Mouse (Mus musculus): ENCODE results near the gene Amotl1. TPM values are rescaled to one million over a fixed set of nuclear protein-coding genes. Genes with fewer than 3 reads are reported as not detected.
"Not testable (repeated sequence)": the region's sequence is repeated elsewhere in the genome, so short reads cannot be mapped to it uniquely, and the experiment has no call there.

Gene Amotl1
- polyA plus RNA-seq (2015; fragmentation: Nextera tagmentation; extraction: Ambion mirVana): 8.0 and 9.3 TPM in 2 replicates

- peaks cover 19% of the 10 kb centered on the region for H3K4me1 ChIP-seq (replicated peaks)
- H3K27me3 ChIP-seq: no peaks in the 10 kb centered on the region
- no peak within 1 kb of the TSS for H3K27ac ChIP-seq (replicated peaks)
- no peaks in the 10 kb centered on the region for H3K9me3 ChIP-seq
- H3K36me3 ChIP-seq: no peaks in the 10 kb centered on the region
- ATAC-seq (ENCODE audit: low read depth): no peak
- whole genome bisulfite sequencing: 56% methylated on average over 4 of the region's 4 CpGs
- H3K4me2 ChIP-seq: no peak within 1 kb of the TSS
- no peak within 1 kb of the TSS for H3K9ac ChIP-seq
- no peak within 1 kb of the TSS for H3K4me3 ChIP-seq
Observed at GRCm38 (mm10) chr9:14644956-14645355, at the start of gene Amotl1. Amotl1 (minus strand) TSS chr9:14645056.

GRCm38 (mm10) chr9:14689376-14690108 lies 44.7 kb upstream of the Amotl1 start:
- no peak for ATAC-seq (ENCODE audit: low read depth)
- Histone ChIP-seq H3K4me2 (no peak overlapping the region), H3K4me1 (replicated peaks) (no peaks in the 10 kb centered on the region), H3K4me3 (no peak overlapping the region), H3K27me3 (no peaks in the 10 kb centered on the region), H3K36me3 (no peaks in the 10 kb centered on the region), H3K9ac (no peak overlapping the region), H3K27ac (replicated peaks) (no peak overlapping the region), H3K9me3 (no peaks in the 10 kb centered on the region)
- 83% methylated on average over 12 of the region's 12 CpGs for WGBS

DNA sequence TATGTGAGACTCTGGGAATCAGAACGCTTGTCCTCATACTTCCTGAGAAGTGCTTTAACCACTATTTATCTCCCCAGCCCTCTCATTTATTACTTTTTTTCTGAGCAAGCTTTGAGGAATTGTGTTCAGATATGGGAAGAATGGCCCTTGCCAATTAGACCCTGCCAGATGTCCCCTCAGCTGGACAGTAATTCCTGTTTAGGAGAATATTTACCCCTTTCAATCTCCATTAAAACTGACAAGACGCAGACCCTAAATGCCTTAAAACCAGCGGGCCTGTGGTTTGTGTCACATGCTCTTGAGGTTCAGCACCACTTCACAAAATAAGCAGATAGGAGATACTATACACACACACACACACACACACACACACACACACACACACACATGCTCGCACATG lies 39.5 kb upstream of the Amotl1 start:
- H3K9me3 ChIP-seq: no peaks in the 10 kb centered on the region
- no peaks in the 10 kb centered on the region for H3K36me3 ChIP-seq
- no peak for ATAC-seq (ENCODE audit: low read depth)
- H3K27me3 ChIP-seq: no peaks in the 10 kb centered on the region
- H3K27ac ChIP-seq (replicated peaks): no peak overlapping the region
- no peaks in the 10 kb centered on the region for H3K4me1 ChIP-seq (replicated peaks)
- H3K4me2 ChIP-seq: no peak overlapping the region
- no peak overlapping the region for H3K4me3 ChIP-seq
- no peak overlapping the region for H3K9ac ChIP-seq
- 58% methylated on average over 4 of the region's 4 CpGs for WGBS

DNA sequence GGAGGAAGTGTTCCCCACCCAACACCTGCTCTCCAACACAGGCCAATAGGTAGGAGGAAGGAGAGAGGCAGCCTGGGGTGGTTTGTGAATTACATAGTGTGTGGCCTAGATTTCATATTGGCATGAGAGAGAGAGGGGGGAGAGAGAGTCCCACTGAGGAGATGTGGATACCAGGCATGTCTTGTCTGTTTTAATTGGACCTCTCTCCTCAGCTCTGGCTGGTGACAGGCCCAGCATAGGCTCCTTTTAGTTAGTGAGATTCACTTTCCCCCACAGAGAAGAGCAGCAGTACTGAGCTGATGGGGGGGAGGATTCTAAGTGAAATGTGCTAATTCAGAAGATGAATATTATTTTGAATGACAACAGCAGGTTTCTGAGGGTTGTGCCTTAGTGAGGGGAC lies 37.9 kb upstream of the Amotl1 start:
- ATAC-seq (ENCODE audit: low read depth): no peak
- Histone ChIP-seq H3K27me3 (no peaks in the 10 kb centered on the region), H3K9me3 (peaks cover 7% of the 10 kb centered on the region; the same call in 1 of the 2 replicates)

DNA sequence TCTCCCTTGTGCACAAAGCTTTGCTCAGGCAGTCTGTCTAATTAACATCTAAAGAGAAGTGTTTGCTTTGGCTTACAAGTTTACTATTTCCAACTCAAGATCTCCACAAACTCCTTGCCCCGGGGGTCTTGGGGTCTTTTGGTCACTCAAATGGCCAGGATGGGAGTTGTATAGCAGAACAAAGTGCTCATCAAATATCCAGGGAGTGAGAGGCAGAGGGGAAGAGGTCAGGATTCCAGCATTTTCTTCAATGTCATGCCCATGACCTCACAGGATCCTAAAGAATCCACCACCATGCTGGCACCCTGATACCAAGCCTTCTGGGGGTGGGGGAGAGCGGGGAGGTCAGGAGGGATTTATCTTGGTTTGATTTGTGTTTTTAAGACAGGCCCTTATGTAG lies 35.7 kb upstream of the Amotl1 start:
- 58% methylated on average over 2 of the region's 2 CpGs for WGBS

More for the DNA sequence above, 37.9 kb upstream of the Amotl1 start:
- H3K4me2 ChIP-seq: no peak overlapping the region
- no peak overlapping the region for H3K27ac ChIP-seq (replicated peaks)
- no peaks in the 10 kb centered on the region for H3K4me1 ChIP-seq (replicated peaks)
- H3K36me3 ChIP-seq: no peaks in the 10 kb centered on the region
- H3K4me3 ChIP-seq: no peak overlapping the region
- no peak overlapping the region for H3K9ac ChIP-seq

DNA sequence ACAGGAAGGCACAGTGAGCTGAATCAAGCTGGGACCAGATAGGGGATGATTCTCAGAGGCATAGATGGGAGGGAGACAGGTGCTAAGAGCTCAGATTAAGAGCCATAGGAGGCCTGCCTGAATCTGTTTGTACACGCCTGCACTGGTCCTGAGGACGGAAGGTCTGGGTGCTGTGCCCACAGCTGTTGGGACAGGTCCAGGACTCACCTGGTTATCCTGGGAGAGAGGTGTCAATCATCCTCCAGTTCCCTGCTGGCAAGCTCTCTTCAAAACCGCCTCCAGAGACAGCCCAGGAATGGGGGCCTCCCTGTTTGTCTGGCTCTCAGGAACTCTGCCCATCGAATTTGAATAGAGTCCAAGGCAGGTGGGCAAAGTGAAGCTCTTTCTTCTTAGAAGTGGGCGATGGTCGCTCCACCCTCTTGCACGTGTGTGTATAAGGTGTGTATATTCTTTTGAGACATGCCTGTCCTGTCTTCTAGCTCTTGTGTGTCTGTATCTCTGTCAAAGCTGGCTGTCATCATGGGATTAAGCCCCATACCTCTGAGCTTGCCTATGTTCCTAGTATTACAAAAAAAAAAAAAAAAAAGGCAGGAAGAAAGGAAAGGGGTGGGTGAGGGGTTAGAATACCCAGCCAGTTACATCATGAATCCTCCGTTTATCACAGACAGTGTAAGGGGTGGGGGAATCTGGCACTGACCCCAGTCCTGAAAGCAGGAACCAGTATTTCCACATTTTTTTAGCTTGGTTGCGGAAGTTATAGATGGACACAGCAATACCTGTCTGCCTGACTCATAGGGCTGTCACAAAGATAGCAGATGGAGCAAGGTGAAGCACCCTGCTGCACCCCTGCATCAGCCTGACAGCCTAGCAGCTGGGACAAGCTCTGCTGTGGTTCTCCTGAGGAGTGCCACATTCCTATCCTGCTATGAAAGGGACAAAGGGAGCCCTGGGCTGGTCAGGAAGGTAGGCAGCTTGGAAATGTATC lies 31.1 kb upstream of the Amotl1 start:
- no peak overlapping the region for H3K4me3 ChIP-seq
- no peaks in the 10 kb centered on the region for H3K4me1 ChIP-seq (replicated peaks)
- no peak overlapping the region for H3K27ac ChIP-seq (replicated peaks)
- ATAC-seq (ENCODE audit: low read depth): no peak
- no peak overlapping the region for H3K9ac ChIP-seq
- no peaks in the 10 kb centered on the region for H3K36me3 ChIP-seq
- peaks cover 7% of the 10 kb centered on the region; the same call in 1 of the 2 replicates for H3K9me3 ChIP-seq
- H3K4me2 ChIP-seq: no peak overlapping the region
- 63% methylated on average over 9 of the region's 9 CpGs for WGBS
- H3K27me3 ChIP-seq: no peaks in the 10 kb centered on the region

More for the DNA sequence above, 35.7 kb upstream of the Amotl1 start:
- no peaks in the 10 kb centered on the region for H3K4me1 ChIP-seq (replicated peaks)
- no peak overlapping the region for H3K4me3 ChIP-seq
- no peaks in the 10 kb centered on the region for H3K27me3 ChIP-seq
- H3K36me3 ChIP-seq: no peaks in the 10 kb centered on the region
- H3K9me3 ChIP-seq: peaks cover 7% of the 10 kb centered on the region; the same call in 1 of the 2 replicates
- no peak overlapping the region for H3K9ac ChIP-seq
- no peak overlapping the region for H3K27ac ChIP-seq (replicated peaks)
- H3K4me2 ChIP-seq: no peak overlapping the region
- no peak for ATAC-seq (ENCODE audit: low read depth)

- Histone ChIP-seq H3K4me1 (replicated peaks) (no peaks in the 10 kb centered on the region), H3K27me3 (no peaks in the 10 kb centered on the region)
- no peak for ATAC-seq (ENCODE audit: low read depth)
Observed at GRCm38 (mm10) chr9:14674506-14674905, 29.6 kb upstream of the Amotl1 start.

DNA sequence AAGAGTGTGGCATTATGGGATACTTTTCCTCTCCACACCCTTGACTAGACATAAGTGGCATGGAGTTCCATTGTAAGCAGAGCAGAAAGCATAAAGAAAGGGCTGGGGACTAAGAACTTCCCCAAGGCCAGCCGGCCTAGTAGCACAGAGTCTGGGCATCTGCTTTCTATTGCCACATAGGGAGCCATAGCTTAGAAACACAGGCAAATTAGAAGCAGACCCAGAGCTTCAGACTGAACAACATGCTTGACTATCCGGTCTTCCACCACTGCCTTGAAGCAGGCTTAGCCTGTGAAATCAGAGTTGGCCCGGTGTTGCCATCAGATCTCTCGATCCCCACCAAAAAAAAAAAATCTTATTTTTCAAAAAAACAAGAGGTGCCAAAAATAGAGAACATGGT lies 28.3 kb upstream of the Amotl1 start:
- ATAC-seq (ENCODE audit: low read depth): no peak
- WGBS: 80% methylated on average over 4 of the region's 4 CpGs
- no peak overlapping the region for H3K4me3 ChIP-seq

More at GRCm38 (mm10) chr9:14674506-14674905, 29.6 kb upstream of the Amotl1 start:
- Histone ChIP-seq H3K9me3 (peaks cover 7% of the 10 kb centered on the region; the same call in 1 of the 2 replicates), H3K9ac (no peak overlapping the region), H3K36me3 (no peaks in the 10 kb centered on the region), H3K4me2 (no peak overlapping the region), H3K27ac (replicated peaks) (no peak overlapping the region), H3K4me3 (no peak overlapping the region)
- 90% methylated on average over 8 of the region's 8 CpGs for WGBS

DNA sequence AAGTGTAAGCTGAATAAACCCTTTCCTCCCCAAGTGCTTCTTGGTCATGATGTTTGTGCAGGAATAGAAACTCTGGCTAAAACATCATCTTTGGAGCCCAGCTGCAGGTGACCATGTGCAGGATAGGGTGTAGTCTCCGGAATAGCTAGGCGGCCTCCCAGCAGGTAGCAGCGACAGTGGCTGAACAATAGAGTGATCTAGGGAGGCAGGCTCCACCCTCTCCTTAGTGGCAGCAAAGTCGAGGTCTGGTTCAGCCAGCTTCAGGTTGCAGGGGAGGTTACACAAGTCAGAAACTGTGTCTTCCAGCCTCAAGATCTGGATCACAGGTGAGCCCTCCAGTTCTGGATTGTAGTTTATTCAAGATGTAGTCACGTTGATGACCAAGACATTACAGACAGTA lies 27.1 kb upstream of the Amotl1 start:
- not testable (repeated sequence) for H3K36me3 ChIP-seq; H3K9me3 ChIP-seq; H3K9ac ChIP-seq; ATAC-seq (ENCODE audit: low read depth); H3K4me2 ChIP-seq; H3K4me3 ChIP-seq; H3K27ac ChIP-seq (replicated peaks); H3K4me1 ChIP-seq (replicated peaks); H3K27me3 ChIP-seq
- 40% methylated on average over 5 of the region's 5 CpGs for WGBS

More for the DNA sequence above, 28.3 kb upstream of the Amotl1 start:
- H3K36me3 ChIP-seq: no peaks in the 10 kb centered on the region
- H3K4me1 ChIP-seq (replicated peaks): no peaks in the 10 kb centered on the region
- no peaks in the 10 kb centered on the region for H3K27me3 ChIP-seq
- H3K9ac ChIP-seq: no peak overlapping the region
- H3K9me3 ChIP-seq: peaks cover under 1% of the 10 kb centered on the region; the same call in 1 of the 2 replicates
- H3K27ac ChIP-seq (replicated peaks): no peak overlapping the region
- H3K4me2 ChIP-seq: no peak overlapping the region

- H3K4me3 ChIP-seq: no peak overlapping the region
- 92% methylated on average over 3 of the region's 3 CpGs for WGBS
- ATAC-seq (ENCODE audit: low read depth): no peak
Observed at GRCm38 (mm10) chr9:14668382-14668781, 23.5 kb upstream of the Amotl1 start.

DNA sequence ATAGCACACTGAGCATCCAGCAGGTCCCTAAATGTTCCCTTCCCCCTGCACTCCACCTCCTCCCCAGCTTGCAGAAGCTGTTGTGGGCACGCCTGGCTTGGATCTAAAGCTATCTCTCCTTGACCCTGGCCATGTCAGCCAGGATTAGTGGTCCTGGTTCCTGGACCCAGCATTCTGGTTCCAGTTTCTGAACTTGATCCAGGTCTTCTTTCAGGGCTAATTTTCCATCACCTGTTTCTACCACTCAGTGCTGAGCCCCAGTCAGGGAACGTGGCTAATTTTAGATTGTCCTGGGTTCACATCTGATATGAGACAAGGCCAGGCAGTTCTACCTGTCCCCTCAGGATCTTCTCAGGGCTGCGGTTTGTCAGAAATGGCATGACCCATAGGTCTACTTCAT lies 21.2 kb upstream of the Amotl1 start:
- WGBS: 90% methylated on average over 3 of the region's 3 CpGs
- Histone ChIP-seq H3K9ac (no peak overlapping the region), H3K9me3 (no peaks in the 10 kb centered on the region), H3K4me2 (no peak overlapping the region), H3K27ac (replicated peaks) (no peak overlapping the region), H3K4me3 (no peak overlapping the region), H3K27me3 (no peaks in the 10 kb centered on the region), H3K4me1 (replicated peaks) (no peaks in the 10 kb centered on the region), H3K36me3 (no peaks in the 10 kb centered on the region)
- ATAC-seq (ENCODE audit: low read depth): no peak

More at GRCm38 (mm10) chr9:14668382-14668781, 23.5 kb upstream of the Amotl1 start:
- H3K4me1 ChIP-seq (replicated peaks): no peaks in the 10 kb centered on the region
- no peaks in the 10 kb centered on the region for H3K27me3 ChIP-seq
- H3K9me3 ChIP-seq: no peaks in the 10 kb centered on the region
- H3K9ac ChIP-seq: no peak overlapping the region
- H3K27ac ChIP-seq (replicated peaks): no peak overlapping the region
- no peaks in the 10 kb centered on the region for H3K36me3 ChIP-seq
- H3K4me2 ChIP-seq: no peak overlapping the region

DNA sequence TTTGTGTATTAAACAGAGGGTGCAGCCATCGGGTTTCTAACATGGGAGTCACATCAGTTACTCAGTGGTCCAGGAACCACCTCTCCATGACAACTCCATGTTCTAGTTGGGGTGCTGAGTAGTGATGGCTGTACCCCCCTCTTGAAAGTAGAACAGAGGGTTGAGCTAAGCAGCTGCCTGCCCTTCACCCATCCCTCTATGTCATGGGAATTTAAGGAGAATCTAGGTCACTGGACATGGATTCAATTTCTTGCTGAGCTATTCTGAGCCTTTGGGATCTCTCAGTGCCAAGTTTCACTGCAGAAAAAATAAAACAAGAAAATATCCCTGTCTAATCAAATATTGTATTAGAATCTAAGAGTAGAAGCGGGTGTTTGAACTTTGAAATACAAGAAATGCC lies 18.7 kb upstream of the Amotl1 start:
- Histone ChIP-seq H3K4me3 (no peak overlapping the region), H3K27ac (replicated peaks) (no peak overlapping the region), H3K9ac (no peak overlapping the region), H3K4me2 (no peak overlapping the region), H3K27me3 (no peaks in the 10 kb centered on the region), H3K4me1 (replicated peaks) (no peaks in the 10 kb centered on the region), H3K36me3 (no peaks in the 10 kb centered on the region), H3K9me3 (no peaks in the 10 kb centered on the region)
- no peak for ATAC-seq (ENCODE audit: low read depth)
- 90% methylated on average over 2 of the region's 2 CpGs for WGBS

Data from neural tube, embryonic 13.5 days (tissue).